Mouse (Mus musculus): ENCODE measurements around the gene Hilpda. TPM values are rescaled to one million over a fixed set of nuclear protein-coding genes. Genes with fewer than 3 reads are reported as not detected.

The Hilpda gene
- polyA plus RNA-seq, 1 experiment from 2014 or later = 34.6 TPM

DNA sequence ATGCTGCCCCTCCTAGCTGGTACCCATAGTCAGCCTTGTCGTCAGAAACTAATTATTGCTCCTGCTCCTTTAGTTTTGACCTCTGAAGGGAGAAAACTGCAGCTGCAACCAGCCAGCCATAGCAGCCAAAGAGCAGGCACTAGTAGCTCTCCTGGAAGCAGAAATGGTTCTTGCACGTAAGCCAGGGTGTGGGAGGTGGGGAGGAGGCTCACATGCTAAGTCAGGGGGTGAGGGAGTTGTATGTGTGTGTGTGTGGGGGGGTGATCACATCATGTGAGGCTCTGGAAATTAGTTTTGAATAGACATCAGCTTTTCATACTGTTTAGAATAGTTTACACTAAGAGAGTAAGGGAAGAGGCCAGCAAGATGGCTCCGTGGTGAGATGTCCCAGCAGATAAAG, 45.7 kb downstream of the Hilpda start:
- no peaks in the 10 kb centered on the region for H3K36me3 ChIP-seq
- no peak overlapping the region for H3K4me3 ChIP-seq
- no peak for ATAC-seq (ENCODE audit: low read depth)
- H3K4me1 ChIP-seq (replicated peaks) = no peaks in the 10 kb centered on the region
- no peaks in the 10 kb centered on the region for H3K27me3 ChIP-seq
- H3K9ac ChIP-seq = no peak overlapping the region
- no peaks in the 10 kb centered on the region for H3K9me3 ChIP-seq
- no peak overlapping the region for H3K27ac ChIP-seq (replicated peaks)
- 79% methylated on average over 3 of the region's 3 CpGs for WGBS
- no peak overlapping the region for H3K4me2 ChIP-seq

GRCm38 (mm10) chr6:29318879-29319278, 46.6 kb downstream of the Hilpda start, which contains the start of gene Fam71f1:
Gene Fam71f1 (plus strand): TSS chr6:29319140.
- H3K27ac ChIP-seq (replicated peaks) = no peak within 1 kb of the TSS
- no peaks in the 10 kb centered on the region for H3K27me3 ChIP-seq
- 59% methylated on average over 4 of the region's 5 CpGs for WGBS
- no peak within 1 kb of the TSS for H3K4me2 ChIP-seq
- no peaks in the 10 kb centered on the region for H3K4me1 ChIP-seq (replicated peaks)
- ATAC-seq (ENCODE audit: low read depth) = no peak
- no peaks in the 10 kb centered on the region for H3K9me3 ChIP-seq
- H3K9ac ChIP-seq = no peak within 1 kb of the TSS
- H3K4me3 ChIP-seq = no peak within 1 kb of the TSS
- H3K36me3 ChIP-seq = no peaks in the 10 kb centered on the region

DNA sequence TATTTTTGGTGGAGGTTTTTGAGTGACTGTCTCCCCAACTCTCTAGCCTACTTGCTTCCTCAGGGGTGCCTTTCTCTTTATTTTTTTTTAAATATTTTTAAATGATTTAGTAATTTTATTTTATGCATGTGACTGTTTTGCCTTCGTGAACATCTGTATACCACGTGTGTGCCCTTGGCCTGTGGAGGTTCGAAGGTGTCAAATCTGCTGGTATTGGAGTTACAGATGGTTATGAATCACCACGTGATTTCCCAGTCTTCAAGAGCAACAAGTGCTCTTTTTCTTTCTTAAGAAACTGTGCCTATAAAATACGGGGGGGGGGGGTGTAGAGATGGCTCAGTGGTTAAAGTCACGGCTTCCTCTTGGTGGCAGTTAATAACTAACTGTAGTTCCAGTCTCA, 49.3 kb downstream of the Hilpda start:
- H3K27ac ChIP-seq (replicated peaks) = no peak overlapping the region
- H3K36me3 ChIP-seq = no peaks in the 10 kb centered on the region
- WGBS = 80% methylated on average over 6 of the region's 6 CpGs
- H3K9ac ChIP-seq = no peak overlapping the region
- H3K4me1 ChIP-seq (replicated peaks) = no peaks in the 10 kb centered on the region
- H3K4me3 ChIP-seq = no peak overlapping the region
- no peak for ATAC-seq (ENCODE audit: low read depth)
- no peaks in the 10 kb centered on the region for H3K27me3 ChIP-seq
- no peaks in the 10 kb centered on the region for H3K9me3 ChIP-seq
- no peak overlapping the region for H3K4me2 ChIP-seq

GRCm38 (mm10) chr6:29322147-29322546, 49.9 kb downstream of the Hilpda start:
- no peak overlapping the region for H3K4me3 ChIP-seq

GRCm38 (mm10) chr6:29322735-29323134, 50.4 kb downstream of the Hilpda start:
- no peaks in the 10 kb centered on the region for H3K9me3 ChIP-seq
- ATAC-seq (ENCODE audit: low read depth) = no peak
- H3K27me3 ChIP-seq = no peaks in the 10 kb centered on the region
- H3K36me3 ChIP-seq = no peaks in the 10 kb centered on the region
- H3K9ac ChIP-seq = no peak overlapping the region
- H3K27ac ChIP-seq (replicated peaks) = no peak overlapping the region
- H3K4me3 ChIP-seq = no peak overlapping the region
- H3K4me2 ChIP-seq = no peak overlapping the region
- 87% methylated on average over 4 of the region's 4 CpGs for WGBS
- no peaks in the 10 kb centered on the region for H3K4me1 ChIP-seq (replicated peaks)

More at GRCm38 (mm10) chr6:29322147-29322546, 49.9 kb downstream of the Hilpda start:
- Histone ChIP-seq H3K9ac (no peak overlapping the region), H3K27ac (replicated peaks) (no peak overlapping the region), H3K4me1 (replicated peaks) (no peaks in the 10 kb centered on the region), H3K27me3 (no peaks in the 10 kb centered on the region), H3K9me3 (no peaks in the 10 kb centered on the region), H3K4me2 (no peak overlapping the region), H3K36me3 (no peaks in the 10 kb centered on the region)
- ATAC-seq (ENCODE audit: low read depth) = no peak
- WGBS = 94% methylated on average over 7 of the region's 7 CpGs

Other genes starting within 250 kb of the Hilpda start
- not detected in 2 replicates for gene Lep, start 212.3 kb upstream of the Hilpda start, polyA plus RNA-seq (2015; fragmentation: Nextera tagmentation; extraction: Ambion mirVana)
- gene Rbm28, start 107.5 kb upstream of the Hilpda start, polyA plus RNA-seq (2015; fragmentation: Nextera tagmentation; extraction: Ambion mirVana) = 41.3 and 44.4 TPM in 2 replicates
- gene Prrt4, start 92.9 kb upstream of the Hilpda start, polyA plus RNA-seq (2015; fragmentation: Nextera tagmentation; extraction: Ambion mirVana) = 4.8 TPM in 2 replicates
- gene Impdh1, start 56.1 kb upstream of the Hilpda start, polyA plus RNA-seq (2015; fragmentation: Nextera tagmentation; extraction: Ambion mirVana) = 84.7 and 91.1 TPM in 2 replicates
- gene Fam71f2, start 7.1 kb downstream of the Hilpda start, polyA plus RNA-seq (2015; fragmentation: Nextera tagmentation; extraction: Ambion mirVana) = 0.43 and 0.63 TPM in 2 replicates
- gene Fam71f1, start 46.7 kb downstream of the Hilpda start, polyA plus RNA-seq (2015; fragmentation: Nextera tagmentation; extraction: Ambion mirVana) = not detected in 2 replicates
- 180 and 200 TPM in 2 replicates for gene Calu, start 75.6 kb downstream of the Hilpda start, polyA plus RNA-seq (2015; fragmentation: Nextera tagmentation; extraction: Ambion mirVana)
- 0.25 and 0.34 TPM in 2 replicates for gene Opn1sw, start 116.0 kb downstream of the Hilpda start, polyA plus RNA-seq (2015; fragmentation: Nextera tagmentation; extraction: Ambion mirVana)
- 45.0 and 45.5 TPM in 2 replicates for gene Ccdc136, start 123.8 kb downstream of the Hilpda start, polyA plus RNA-seq (2015; fragmentation: Nextera tagmentation; extraction: Ambion mirVana)
- 7.0 and 8.1 TPM in 2 replicates for gene Flnc, start 160.8 kb downstream of the Hilpda start, polyA plus RNA-seq (2015; fragmentation: Nextera tagmentation; extraction: Ambion mirVana)
- 271 and 332 TPM in 2 replicates for gene Atp6v1f, start 195.2 kb downstream of the Hilpda start, polyA plus RNA-seq (2015; fragmentation: Nextera tagmentation; extraction: Ambion mirVana)
- 0.79 TPM in 1 of 2 replicates, not detected in the other for gene Atp6v1fnb, start 198.9 kb downstream of the Hilpda start, polyA plus RNA-seq (2015; fragmentation: Nextera tagmentation; extraction: Ambion mirVana)
- gene Kcp, start 235.5 kb downstream of the Hilpda start, polyA plus RNA-seq (2015; fragmentation: Nextera tagmentation; extraction: Ambion mirVana) = 20.1 and 24.6 TPM in 2 replicates

Data from neural tube, embryonic 13.5 days (tissue).